Mouse (Mus musculus) heart, embryonic 11.5 days (tissue): ENCODE data around the gene Socs3. TPM values are rescaled to one million over a fixed set of nuclear protein-coding genes. Genes with fewer than 3 reads are reported as not detected.
A peak's percentile ranks its signal among the peaks of the same experiment; 100 is the strongest.

ENCODE experiments used
- ATAC-seq: fragments of 200-750 bp; cut with Nextera tagmentation; replicated peaks from 2 replicates; pipeline ENCODE4 v1.8.0; 2017; ENCODE audit warnings: moderate library complexity; ENCODE audit not compliant: insufficient number of reproducible peaks, low FRiP score, low TSS enrichment
- H3K27ac ChIP-seq: fragments of 300-500 bp; sonication (generic); 2 replicates; pipeline ENCODE4 v1.5.1; 2014; ENCODE audit warnings: mild to moderate bottlenecking, low read depth, low read length
- H3K27me3 ChIP-seq: fragments of 300-500 bp; sonication (generic); 2 replicates; pipeline ENCODE4 v1.6.1; 2014; ENCODE audit warnings: mild to moderate bottlenecking, low read length, mixed read lengths; ENCODE audit not compliant: control insufficient read depth, insufficient read depth
- H3K36me3 ChIP-seq: fragments of 300-500 bp; sonication (generic); 2 replicates; pipeline ENCODE4 v1.6.1; 2014; ENCODE audit warnings: mild to moderate bottlenecking, low read length, moderate library complexity, mixed read lengths; ENCODE audit not compliant: control insufficient read depth, insufficient read depth
- H3K4me1 ChIP-seq: fragments of 300-500 bp; sonication (generic); 2 replicates; pipeline ENCODE4 v1.6.1; 2014; ENCODE audit warnings: low read length; ENCODE audit not compliant: control insufficient read depth, insufficient read depth
- H3K4me2 ChIP-seq: fragments of 300-500 bp; sonication (generic); 2 replicates; pipeline ENCODE4 v1.6.1; 2014; ENCODE audit warnings: mild to moderate bottlenecking, moderate library complexity
- H3K4me3 ChIP-seq: fragments of 300-500 bp; sonication (generic); 2 replicates; pipeline ENCODE4 v1.5.1; 2014; ENCODE audit warnings: low read depth, low read length
- H3K9ac ChIP-seq: fragments of 300-500 bp; sonication (generic); 2 replicates; pipeline ENCODE4 v1.6.1; 2014; ENCODE audit warnings: mild to moderate bottlenecking, low read depth, low read length, moderate library complexity
- H3K9me3 ChIP-seq: fragments of 300-500 bp; sonication (generic); replicated peaks from 2 replicates; pipeline ENCODE4 v1.6.1; 2016; ENCODE audit warnings: low read length; ENCODE audit not compliant: control insufficient read depth
- WGBS: fragments of 180-500 bp; shearing (Covaris S2); extraction: QIAGEN DNeasy Blood & Tissue Kit; methylation state at CpG from one replicate; pipeline ENCODE4 v1.1.7; 2014; ENCODE audit not compliant: insufficient replicate concordance; 5-methylcytosine and 5-hydroxymethylcytosine counted together
- polyA plus RNA-seq: library from polyadenylated mRNA; unstranded; fragments of >200 nt; fragmentation: Nextera tagmentation; extraction: Ambion mirVana; gene quantifications from 2 replicates; pipeline ENCODE4 v1.2.1, GENCODE M21; 2014

The Socs3 gene
- polyA plus RNA-seq, 1 experiment from 2014 or later: 3.6 TPM

- Histone ChIP-seq H3K27ac (peak overlapping the region; percentile 74), H3K36me3 (peaks cover 23% of the 10 kb centered on the region; the same call in 1 of the 2 replicates), H3K9me3 (no peaks in the 10 kb centered on the region), H3K4me3 (no peak overlapping the region), H3K27me3 (no peaks in the 10 kb centered on the region), H3K9ac (peak overlapping the region; percentile 52), H3K4me2 (no peak overlapping the region), H3K4me1 (peaks cover 38% of the 10 kb centered on the region)
- no peak for ATAC-seq
- WGBS: 69% methylated on average over 8 of the region's 8 CpGs
Observed at GRCm38 (mm10) chr11:118008843-118009242, 39.0 kb upstream of the Socs3 start.

- ATAC-seq: no peak
- Histone ChIP-seq H3K27ac (peak overlapping the region; percentile 74), H3K9ac (peak overlapping the region; percentile 34; the same call in 1 of the 2 replicates), H3K27me3 (no peaks in the 10 kb centered on the region), H3K9me3 (no peaks in the 10 kb centered on the region), H3K4me3 (no peak overlapping the region), H3K4me2 (no peak overlapping the region; the same call in 1 of the 2 replicates), H3K4me1 (peaks cover 42% of the 10 kb centered on the region), H3K36me3 (peaks cover 23% of the 10 kb centered on the region; the same call in 1 of the 2 replicates)
- 53% methylated on average over 5 of the region's 5 CpGs for WGBS
Observed at GRCm38 (mm10) chr11:118008144-118008805, 38.4 kb upstream of the Socs3 start.

- peaks cover 23% of the 10 kb centered on the region; the same call in 1 of the 2 replicates for H3K36me3 ChIP-seq
- no peaks in the 10 kb centered on the region for H3K27me3 ChIP-seq
- H3K4me2 ChIP-seq: no peak overlapping the region
- H3K4me3 ChIP-seq: no peak overlapping the region
- no peak for ATAC-seq
- peaks cover 42% of the 10 kb centered on the region for H3K4me1 ChIP-seq
- H3K9ac ChIP-seq: 0 out of 2 replicates have a peak overlapping the region, but pooled peaks have one; percentile 4
- no peaks in the 10 kb centered on the region for H3K9me3 ChIP-seq
- 62% methylated on average over 8 of the region's 8 CpGs for WGBS
- peak overlapping the region; percentile 74 for H3K27ac ChIP-seq
Observed at GRCm38 (mm10) chr11:118007460-118008143, 37.8 kb upstream of the Socs3 start.

GRCm38 (mm10) chr11:118004217-118004616 lies 34.4 kb upstream of the Socs3 start:
- Histone ChIP-seq H3K9me3 (no peaks in the 10 kb centered on the region), H3K36me3 (peaks cover 24% of the 10 kb centered on the region), H3K4me3 (no peak overlapping the region), H3K9ac (no peak overlapping the region), H3K4me2 (no peak overlapping the region), H3K4me1 (peaks cover 51% of the 10 kb centered on the region), H3K27me3 (no peaks in the 10 kb centered on the region), H3K27ac (peak overlapping the region; percentile 80)
- ATAC-seq: no peak
- 77% methylated on average over 5 of the region's 5 CpGs for WGBS

GRCm38 (mm10) chr11:118003718-118004117 lies 33.9 kb upstream of the Socs3 start:
- WGBS: 35% methylated on average over 5 of the region's 5 CpGs
- no peak overlapping the region for H3K4me2 ChIP-seq
- no peak overlapping the region for H3K9ac ChIP-seq
- peak overlapping the region; percentile 80 for H3K27ac ChIP-seq
- peaks cover 24% of the 10 kb centered on the region for H3K36me3 ChIP-seq
- H3K4me3 ChIP-seq: no peak overlapping the region
- H3K9me3 ChIP-seq: no peaks in the 10 kb centered on the region
- no peak for ATAC-seq
- peaks cover 51% of the 10 kb centered on the region for H3K4me1 ChIP-seq
- no peaks in the 10 kb centered on the region for H3K27me3 ChIP-seq

- no peaks in the 10 kb centered on the region for H3K27me3 ChIP-seq
- H3K4me2 ChIP-seq: no peak overlapping the region
- 85% methylated on average over 14 of the region's 14 CpGs for WGBS
- peaks cover 51% of the 10 kb centered on the region for H3K4me1 ChIP-seq
- H3K9me3 ChIP-seq: no peaks in the 10 kb centered on the region
- peaks cover 24% of the 10 kb centered on the region for H3K36me3 ChIP-seq
- no peak overlapping the region for H3K4me3 ChIP-seq
- no peak overlapping the region for H3K9ac ChIP-seq
- peak overlapping the region; percentile 47; the same call in 1 of the 2 replicates for H3K27ac ChIP-seq
- no peak for ATAC-seq
Observed at GRCm38 (mm10) chr11:118003176-118003575, 33.3 kb upstream of the Socs3 start.

GRCm38 (mm10) chr11:118000565-118001215 lies 30.8 kb upstream of the Socs3 start:
- peaks cover 48% of the 10 kb centered on the region for H3K4me1 ChIP-seq

GRCm38 (mm10) chr11:118000083-118000482 lies 30.2 kb upstream of the Socs3 start:
- 20% methylated on average over 1 of the region's 1 CpGs for WGBS
- H3K4me3 ChIP-seq: no peak overlapping the region
- peaks cover 54% of the 10 kb centered on the region for H3K4me1 ChIP-seq

More at GRCm38 (mm10) chr11:118000565-118001215, 30.8 kb upstream of the Socs3 start:
- no peak overlapping the region for H3K4me3 ChIP-seq
- H3K27me3 ChIP-seq: no peaks in the 10 kb centered on the region
- 82% methylated on average over 7 of the region's 7 CpGs for WGBS
- peaks cover 17% of the 10 kb centered on the region for H3K36me3 ChIP-seq
- peak overlapping the region; percentile 82 for H3K27ac ChIP-seq
- peak; percentile 77 for ATAC-seq
- H3K4me2 ChIP-seq: peak overlapping the region; percentile 7
- no peaks in the 10 kb centered on the region for H3K9me3 ChIP-seq
- H3K9ac ChIP-seq: no peak overlapping the region; the same call in 1 of the 2 replicates

More at GRCm38 (mm10) chr11:118000083-118000482, 30.2 kb upstream of the Socs3 start:
- Histone ChIP-seq H3K9me3 (no peaks in the 10 kb centered on the region), H3K27ac (peak overlapping the region; percentile 82), H3K9ac (peak overlapping the region; percentile 28; the same call in 1 of the 2 replicates), H3K27me3 (no peaks in the 10 kb centered on the region), H3K4me2 (0 out of 2 replicates have a peak overlapping the region, but pooled peaks have one; percentile 27), H3K36me3 (peaks cover 11% of the 10 kb centered on the region)
- ATAC-seq: no peak
